Mouse (Mus musculus) kidney, postnatal 0 days (tissue): ENCODE data around the gene H2-Ab1. TPM values are rescaled to one million over a fixed set of nuclear protein-coding genes. Genes with fewer than 3 reads are reported as not detected.
A peak's percentile ranks its signal among the peaks of the same experiment; 100 is the strongest.
"Not testable (repeated sequence)": the region's sequence is repeated elsewhere in the genome, so short reads cannot be mapped to it uniquely, and the experiment has no call there.

Experiments
- ATAC-seq: fragments of 200-750 bp; cut with Nextera tagmentation; replicated peaks from 2 replicates; pipeline ENCODE4 v1.8.0; 2017; ENCODE audit warnings: low read depth, moderate number of reproducible peaks, moderate TSS enrichment, moderate library complexity; ENCODE audit not compliant: low FRiP score
- DNase-seq: peaks from one replicate; pipeline ENCODE4 v3.0.0-alpha.2; 2016; ENCODE audit warnings: low spot score
- H3K27ac ChIP-seq: fragments of 300-500 bp; sonication (generic); 2 replicates; pipeline ENCODE4 v1.5.1; 2014; ENCODE audit warnings: mild to moderate bottlenecking
- H3K27me3 ChIP-seq: fragments of 300-500 bp; sonication (generic); 2 replicates; pipeline ENCODE4 v1.6.1; 2014; ENCODE audit warnings: low read length, mixed read lengths; ENCODE audit not compliant: insufficient read depth
- H3K36me3 ChIP-seq: fragments of 300-500 bp; sonication (generic); 2 replicates; pipeline ENCODE4 v1.6.1; 2014; ENCODE audit warnings: low read length, mixed read lengths; ENCODE audit not compliant: insufficient read depth
- H3K4me1 ChIP-seq: fragments of 300-500 bp; sonication (generic); replicated peaks from 2 replicates; pipeline ENCODE4 v1.6.1; 2014; ENCODE audit warnings: antibody characterized with exemption, low read length, mixed read lengths; ENCODE audit not compliant: insufficient read depth
- H3K4me2 ChIP-seq: fragments of 300-500 bp; sonication (generic); 2 replicates; pipeline ENCODE4 v1.6.1; 2014; ENCODE audit warnings: mild to moderate bottlenecking, low read length, moderate library complexity, mixed read lengths
- H3K4me3 ChIP-seq: fragments of 300-500 bp; sonication (generic); replicated peaks from 2 replicates; pipeline ENCODE4 v1.5.1; 2014; ENCODE audit warnings: low read depth, low read length
- H3K9ac ChIP-seq: fragments of 300-500 bp; sonication (generic); 2 replicates; pipeline ENCODE4 v1.6.1; 2014; ENCODE audit warnings: low read depth, low read length
- H3K9me3 ChIP-seq: fragments of 300-500 bp; sonication (generic); replicated peaks from 2 replicates; pipeline ENCODE4 v1.6.1; 2016; ENCODE audit warnings: low read length, inconsistent platforms, mixed read lengths
- CTCF ChIP-seq: IDR thresholded peaks from 2 replicates; pipeline ENCODE4 v1.5.1; 2016; ENCODE audit warnings: antibody characterized with exemption, low read depth, mild to moderate bottlenecking, moderate library complexity
- WGBS: fragments of 180-500 bp; shearing (Covaris S2); extraction: QIAGEN DNeasy Blood & Tissue Kit; methylation state at CpG from one replicate; pipeline ENCODE4 v1.1.7; 2014; 5-methylcytosine and 5-hydroxymethylcytosine counted together
- polyA plus RNA-seq: library from polyadenylated mRNA; unstranded; fragments of >200 nt; fragmentation: Nextera tagmentation; extraction: Ambion mirVana; gene quantifications from 2 replicates; pipeline ENCODE4 v1.2.1, GENCODE M21; 2015

H2-Ab1 gene
- polyA plus RNA-seq, 1 experiment from 2014 or later, result 49.7 TPM

DNA sequence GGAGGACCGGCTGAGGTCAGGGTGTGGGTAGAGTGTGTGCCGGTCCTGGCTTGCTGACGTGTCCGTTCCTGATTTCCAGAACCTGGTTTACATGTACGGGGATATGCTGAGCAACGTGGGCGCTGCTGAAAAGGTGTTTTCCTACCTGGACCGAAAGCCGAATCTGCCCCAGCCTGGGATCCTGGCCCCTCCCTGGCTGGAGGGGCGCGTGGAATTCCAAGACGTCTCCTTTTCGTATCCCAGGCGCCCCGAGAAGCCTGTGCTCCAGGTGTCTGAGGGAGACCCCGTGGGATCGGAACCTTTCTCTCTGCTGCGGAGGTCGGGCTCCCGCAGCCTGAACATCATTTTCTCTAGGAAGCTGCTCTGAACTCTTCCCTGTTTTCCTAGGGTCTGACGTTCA is 43.6 kb upstream of the H2-Ab1 start:
- WGBS, result 47% methylated on average over 21 of the region's 21 CpGs

DNA sequence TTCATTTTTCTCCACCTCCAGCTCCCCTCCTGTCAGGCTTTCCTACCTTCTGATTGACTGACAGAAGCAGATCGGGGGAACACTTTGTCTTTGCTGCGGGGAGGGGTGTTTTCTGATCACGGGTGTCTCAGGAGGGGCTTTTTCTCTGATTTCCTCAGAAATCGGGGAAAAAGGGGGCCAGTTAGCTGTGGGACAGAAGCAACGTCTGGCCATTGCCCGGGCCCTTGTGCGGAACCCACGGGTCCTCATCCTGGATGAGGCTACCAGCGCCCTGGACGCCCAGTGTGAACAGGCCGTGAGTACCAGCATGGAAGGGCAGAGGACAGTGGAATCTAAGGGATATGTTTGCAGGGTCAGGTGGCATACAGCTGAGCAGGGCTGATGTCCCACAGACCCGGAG is 42.3 kb upstream of the H2-Ab1 start:
- H3K9ac ChIP-seq, result no peak overlapping the region
- H3K27ac ChIP-seq, result no peak overlapping the region
- TF ChIP-seq CTCF, result no peak
- 87% methylated on average over 12 of the region's 12 CpGs for WGBS
- no peaks in the 10 kb centered on the region for H3K9me3 ChIP-seq
- H3K4me1 ChIP-seq, result no peaks in the 10 kb centered on the region
- H3K4me2 ChIP-seq, result no peak overlapping the region
- H3K4me3 ChIP-seq, result no peak overlapping the region
- H3K27me3 ChIP-seq, result peaks cover 14% of the 10 kb centered on the region; the same call in 1 of the 2 replicates
- no peak for DNase-seq
- no peaks in the 10 kb centered on the region for H3K36me3 ChIP-seq
- no peak; the same call in 1 of the 2 replicates for ATAC-seq

More for the DNA sequence above, 43.6 kb upstream of the H2-Ab1 start:
- no peak for TF ChIP-seq CTCF
- Histone ChIP-seq H3K4me1 (no peaks in the 10 kb centered on the region), H3K4me3 (no peak overlapping the region), H3K27ac (no peak overlapping the region), H3K27me3 (peaks cover 14% of the 10 kb centered on the region; the same call in 1 of the 2 replicates), H3K9ac (no peak overlapping the region), H3K9me3 (no peaks in the 10 kb centered on the region), H3K4me2 (no peak overlapping the region), H3K36me3 (no peaks in the 10 kb centered on the region)
- DNase-seq (no peak), ATAC-seq (no peak)

DNA sequence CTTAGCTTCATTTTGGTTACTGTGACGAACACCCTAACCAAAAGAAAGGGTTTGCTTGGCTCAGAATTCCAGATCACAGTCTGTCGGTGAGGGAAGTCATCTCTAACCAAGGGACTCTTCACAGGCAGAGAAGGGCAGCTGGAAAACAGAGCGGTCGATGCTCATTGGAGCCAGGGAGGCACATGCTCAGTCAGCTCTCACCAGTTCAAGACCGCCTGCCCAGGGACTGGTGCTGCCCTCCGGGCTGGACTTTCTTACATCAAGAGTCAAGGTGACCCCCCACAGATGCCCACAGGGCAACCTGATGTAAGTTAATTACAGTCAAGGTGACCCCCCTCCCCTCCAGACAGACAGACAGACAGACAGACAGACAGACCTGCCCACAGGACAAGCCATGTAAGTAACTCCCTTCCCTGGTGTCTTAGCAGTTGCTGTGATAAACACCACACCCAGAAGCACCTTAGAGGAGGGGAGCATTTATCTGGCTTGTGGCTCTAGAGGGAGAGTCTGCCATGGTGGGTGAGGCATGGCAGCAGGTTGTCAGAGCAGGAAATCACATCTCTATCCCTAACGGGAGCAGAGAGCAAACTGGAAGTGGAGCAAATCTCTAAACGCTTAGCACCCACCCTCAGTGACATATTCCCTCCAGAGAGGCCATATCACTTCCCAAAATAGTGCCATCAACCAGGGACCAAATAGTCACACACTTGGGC is 40.1 kb upstream of the H2-Ab1 start:
- no peak for TF ChIP-seq CTCF
- Histone ChIP-seq H3K9ac (no peak overlapping the region), H3K27ac (no peak overlapping the region), H3K9me3 (no peaks in the 10 kb centered on the region), H3K4me2 (no peak overlapping the region), H3K4me1 (no peaks in the 10 kb centered on the region), H3K4me3 (no peak overlapping the region), H3K36me3 (no peaks in the 10 kb centered on the region), H3K27me3 (peaks cover 14% of the 10 kb centered on the region; the same call in 1 of the 2 replicates)
- WGBS, result 83% methylated on average over 8 of the region's 8 CpGs
- ATAC-seq (no peak), DNase-seq (no peak)

- WGBS, result 85% methylated on average over 5 of the region's 5 CpGs
- no peak for TF ChIP-seq CTCF
- no peak for DNase-seq
- Histone ChIP-seq H3K36me3 (no peaks in the 10 kb centered on the region), H3K4me3 (no peak overlapping the region), H3K27ac (no peak overlapping the region), H3K4me1 (no peaks in the 10 kb centered on the region), H3K9ac (no peak overlapping the region), H3K9me3 (no peaks in the 10 kb centered on the region), H3K27me3 (peaks cover 10% of the 10 kb centered on the region; the same call in 1 of the 2 replicates), H3K4me2 (no peak overlapping the region)
- ATAC-seq, result no peak
Observed at GRCm38 (mm10) chr17:34217986-34218385, 39.5 kb upstream of the H2-Ab1 start.

GRCm38 (mm10) chr17:34218675-34219074 is 38.8 kb upstream of the H2-Ab1 start:
- DNase-seq (no peak), ATAC-seq (no peak)
- Histone ChIP-seq H3K4me2 (no peak overlapping the region), H3K9me3 (no peaks in the 10 kb centered on the region), H3K27ac (no peak overlapping the region), H3K27me3 (peaks cover 5% of the 10 kb centered on the region; the same call in 1 of the 2 replicates), H3K4me3 (no peak overlapping the region), H3K4me1 (no peaks in the 10 kb centered on the region), H3K36me3 (no peaks in the 10 kb centered on the region), H3K9ac (no peak overlapping the region)
- TF ChIP-seq CTCF, result no peak
- WGBS, result 72% methylated on average over 11 of the region's 11 CpGs

GRCm38 (mm10) chr17:34219096-34219495 is 38.4 kb upstream of the H2-Ab1 start:
- H3K27me3 ChIP-seq, DNase-seq, H3K27ac ChIP-seq, H3K4me3 ChIP-seq, H3K36me3 ChIP-seq, ATAC-seq, H3K4me1 ChIP-seq, H3K4me2 ChIP-seq, H3K9me3 ChIP-seq, H3K9ac ChIP-seq: not testable (repeated sequence)
- WGBS, result 90% methylated on average over 7 of the region's 11 CpGs
- peak; percentile 46 for TF ChIP-seq CTCF

DNA sequence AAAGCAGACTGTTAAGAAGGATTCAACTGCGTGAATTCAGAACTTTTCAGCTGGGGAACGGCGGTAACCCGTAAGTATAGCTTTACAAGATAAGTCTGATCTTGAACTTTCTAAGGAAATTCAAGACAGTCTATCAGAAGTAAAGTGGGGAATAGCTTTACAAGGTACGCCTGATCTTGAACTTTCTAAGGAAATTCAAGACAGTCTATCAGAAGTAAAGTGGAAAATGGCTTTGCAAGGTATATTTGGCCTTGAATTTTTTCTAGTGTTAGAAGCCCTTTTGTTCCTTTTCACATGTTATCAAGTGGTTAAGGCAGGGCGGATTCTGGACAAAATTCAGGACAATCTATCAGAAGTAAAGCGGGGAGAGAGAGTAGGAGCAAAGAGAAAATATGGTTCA is 37.7 kb upstream of the H2-Ab1 start:
- not testable (repeated sequence) for H3K27ac ChIP-seq, H3K4me3 ChIP-seq, H3K4me1 ChIP-seq, ATAC-seq, H3K9me3 ChIP-seq, H3K4me2 ChIP-seq, DNase-seq, H3K36me3 ChIP-seq, H3K9ac ChIP-seq, H3K27me3 ChIP-seq
- WGBS, result 93% methylated on average over 3 of the region's 7 CpGs

DNA sequence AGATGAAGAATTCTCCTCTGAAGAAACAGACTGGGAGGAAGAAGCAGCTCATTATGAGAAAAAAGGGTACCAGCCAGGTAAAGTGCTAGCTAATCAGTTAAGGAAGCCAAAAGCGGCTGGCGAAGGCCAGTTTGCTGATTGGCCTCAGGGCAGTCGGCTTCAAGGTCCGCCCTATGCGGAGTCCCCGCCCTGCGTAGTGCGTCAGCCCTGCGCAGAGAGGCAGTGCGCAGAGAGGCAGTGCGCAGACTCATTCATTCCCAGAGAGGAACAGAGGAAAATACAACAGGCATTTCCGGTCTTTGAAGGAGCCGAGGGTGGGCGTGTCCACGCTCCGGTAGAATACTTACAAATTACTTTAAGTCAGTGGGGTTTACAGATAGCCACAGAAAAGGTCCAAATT is 37.1 kb upstream of the H2-Ab1 start:
- not testable (repeated sequence) for H3K27ac ChIP-seq, DNase-seq, H3K27me3 ChIP-seq, H3K4me3 ChIP-seq, ATAC-seq, H3K4me1 ChIP-seq, H3K4me2 ChIP-seq, H3K9ac ChIP-seq, H3K36me3 ChIP-seq, H3K9me3 ChIP-seq
- WGBS, result 87% methylated on average over 4 of the region's 16 CpGs
